Mouse (Mus musculus): ENCODE results near the gene Grik3. TPM values are rescaled to one million over a fixed set of nuclear protein-coding genes. Genes with fewer than 3 reads are reported as not detected.

Grik3 gene
- polyA plus RNA-seq, 1 experiment from 2014 or later: 0.62 TPM

- no peak overlapping the region for H3K9ac ChIP-seq
- H3K36me3 ChIP-seq: no peaks in the 10 kb centered on the region
- peaks cover 19% of the 10 kb centered on the region for H3K4me1 ChIP-seq
- H3K4me2 ChIP-seq: no peak overlapping the region
- H3K27ac ChIP-seq: no peak overlapping the region
- 29% methylated on average over 8 of the region's 8 CpGs for WGBS
- H3K4me3 ChIP-seq: no peak overlapping the region
- no peaks in the 10 kb centered on the region for H3K9me3 ChIP-seq
- ATAC-seq (ENCODE audit: insufficient number of reproducible peaks, insufficient read depth, low FRiP score, low TSS enrichment, low read depth): no peak
- peaks cover 99% of the 10 kb centered on the region for H3K27me3 ChIP-seq
Observed at GRCm38 (mm10) chr4:125495477-125495876, 5.0 kb downstream of the Grik3 start.

DNA sequence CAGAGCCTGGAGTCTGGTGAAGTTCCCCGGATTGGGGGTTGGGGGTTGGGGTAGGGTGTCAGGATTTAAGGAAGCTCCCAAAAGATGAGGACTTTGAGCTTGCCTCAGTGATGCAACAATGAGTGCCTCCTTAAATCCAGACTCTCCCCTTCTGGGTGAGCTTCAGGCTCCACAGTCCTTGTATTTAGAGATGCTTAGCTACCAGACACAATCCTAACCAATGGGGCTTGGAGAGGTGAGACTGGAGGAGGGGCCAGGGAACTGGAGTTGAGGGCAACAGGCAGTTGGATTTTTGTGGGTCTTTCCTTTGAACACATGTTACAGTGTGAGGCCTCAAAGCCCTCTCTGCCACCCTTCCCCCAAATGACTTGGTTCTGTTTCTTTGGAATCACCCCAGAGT is 6.5 kb downstream of the Grik3 start:
- WGBS: 3% methylated on average over 1 of the region's 1 CpGs
- no peak overlapping the region for H3K4me2 ChIP-seq
- no peaks in the 10 kb centered on the region for H3K9me3 ChIP-seq
- peaks cover 3% of the 10 kb centered on the region for H3K4me1 ChIP-seq
- no peak for ATAC-seq (ENCODE audit: insufficient number of reproducible peaks, insufficient read depth, low FRiP score, low TSS enrichment, low read depth)
- H3K27ac ChIP-seq: no peak overlapping the region
- peaks cover 97% of the 10 kb centered on the region for H3K27me3 ChIP-seq
- H3K9ac ChIP-seq: no peak overlapping the region
- H3K36me3 ChIP-seq: no peaks in the 10 kb centered on the region
- H3K4me3 ChIP-seq: no peak overlapping the region

- Histone ChIP-seq H3K4me3 (no peak overlapping the region), H3K36me3 (no peaks in the 10 kb centered on the region), H3K9me3 (no peaks in the 10 kb centered on the region), H3K4me2 (no peak overlapping the region), H3K27ac (no peak overlapping the region), H3K4me1 (no peaks in the 10 kb centered on the region), H3K27me3 (peaks cover 93% of the 10 kb centered on the region), H3K9ac (no peak overlapping the region)
- WGBS: 30% methylated on average over 7 of the region's 7 CpGs
- ATAC-seq (ENCODE audit: insufficient number of reproducible peaks, insufficient read depth, low FRiP score, low TSS enrichment, low read depth): no peak
Observed at GRCm38 (mm10) chr4:125497471-125497870, 7.0 kb downstream of the Grik3 start.

DNA sequence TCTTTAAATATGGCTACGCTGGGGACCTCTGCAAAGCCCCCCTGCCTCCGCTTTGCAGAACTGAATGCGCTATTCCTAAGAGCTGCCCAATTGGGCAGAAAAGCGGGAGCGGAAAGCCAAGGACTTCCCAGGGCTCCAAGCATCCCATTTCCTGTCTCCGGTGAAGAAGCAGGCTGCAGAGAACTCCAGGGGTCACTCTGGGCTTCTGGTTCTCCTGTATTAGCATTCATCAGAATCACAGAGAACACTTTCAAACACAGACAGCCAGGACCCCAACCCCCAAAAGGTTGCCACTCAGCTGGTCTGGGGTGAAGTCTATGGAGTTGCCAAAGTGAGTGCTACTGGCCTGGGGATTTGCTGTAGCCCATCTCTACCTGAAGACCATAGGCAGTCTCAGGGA is 8.4 kb downstream of the Grik3 start:
- no peaks in the 10 kb centered on the region for H3K36me3 ChIP-seq
- no peak overlapping the region for H3K27ac ChIP-seq
- peaks cover 79% of the 10 kb centered on the region for H3K27me3 ChIP-seq
- no peaks in the 10 kb centered on the region for H3K4me1 ChIP-seq
- no peak for ATAC-seq (ENCODE audit: insufficient number of reproducible peaks, insufficient read depth, low FRiP score, low TSS enrichment, low read depth)
- no peaks in the 10 kb centered on the region for H3K9me3 ChIP-seq
- H3K4me2 ChIP-seq: no peak overlapping the region
- WGBS: 10% methylated on average over 6 of the region's 6 CpGs
- no peak overlapping the region for H3K4me3 ChIP-seq
- no peak overlapping the region for H3K9ac ChIP-seq

DNA sequence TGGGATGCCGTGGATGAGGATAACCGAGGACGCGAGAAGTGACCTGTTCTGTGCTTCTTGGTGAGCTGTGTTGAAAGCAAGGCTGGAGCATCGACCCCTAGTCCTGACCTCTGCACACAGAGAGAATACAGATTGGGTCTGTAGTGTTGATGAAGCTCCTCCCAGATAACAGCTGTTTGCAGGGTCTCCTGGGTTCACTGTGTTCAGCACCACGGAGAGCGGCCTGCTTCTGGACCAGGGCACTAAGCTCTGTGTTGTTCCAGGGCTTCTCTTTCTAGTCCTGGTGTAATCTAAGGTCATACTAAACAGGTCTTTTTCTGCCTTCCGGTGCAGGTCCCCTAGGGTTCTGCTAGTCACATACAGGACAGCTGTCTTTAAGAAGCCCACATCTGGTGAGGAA is 12.4 kb downstream of the Grik3 start:
- H3K9ac ChIP-seq: no peak overlapping the region
- no peak overlapping the region for H3K4me2 ChIP-seq
- ATAC-seq (ENCODE audit: insufficient number of reproducible peaks, insufficient read depth, low FRiP score, low TSS enrichment, low read depth): no peak
- WGBS: 55% methylated on average over 8 of the region's 8 CpGs
- peaks cover 49% of the 10 kb centered on the region for H3K27me3 ChIP-seq
- H3K4me3 ChIP-seq: no peak overlapping the region
- no peaks in the 10 kb centered on the region for H3K4me1 ChIP-seq
- H3K36me3 ChIP-seq: no peaks in the 10 kb centered on the region
- no peaks in the 10 kb centered on the region for H3K9me3 ChIP-seq
- no peak overlapping the region for H3K27ac ChIP-seq

DNA sequence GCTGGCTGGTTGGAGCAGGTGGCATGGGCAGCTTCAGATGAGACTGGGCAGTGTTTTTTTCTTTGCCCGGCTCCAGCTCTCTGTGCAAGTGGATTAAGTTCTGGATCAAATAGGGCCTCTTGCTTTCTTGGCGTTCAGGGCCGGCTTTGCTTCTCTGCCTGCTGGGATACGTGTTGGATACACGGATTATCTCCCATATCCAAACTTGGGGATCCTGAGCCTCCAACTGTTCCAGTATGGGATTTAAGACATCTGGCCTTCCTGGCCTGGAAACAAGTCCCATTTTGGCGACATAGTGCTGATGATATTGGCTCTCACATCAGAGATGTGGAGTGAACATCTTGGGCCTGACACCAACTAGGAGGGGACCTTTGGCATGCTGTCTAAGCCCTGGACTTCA is 21.9 kb downstream of the Grik3 start:
- no peak overlapping the region for H3K27ac ChIP-seq
- WGBS: 77% methylated on average over 6 of the region's 6 CpGs
- H3K9me3 ChIP-seq: no peaks in the 10 kb centered on the region
- peaks cover 4% of the 10 kb centered on the region for H3K4me1 ChIP-seq
- no peaks in the 10 kb centered on the region for H3K36me3 ChIP-seq
- H3K9ac ChIP-seq: no peak overlapping the region
- no peak overlapping the region for H3K4me3 ChIP-seq
- no peak overlapping the region for H3K4me2 ChIP-seq
- H3K27me3 ChIP-seq: peaks cover 30% of the 10 kb centered on the region
- ATAC-seq (ENCODE audit: insufficient number of reproducible peaks, insufficient read depth, low FRiP score, low TSS enrichment, low read depth): no peak

DNA sequence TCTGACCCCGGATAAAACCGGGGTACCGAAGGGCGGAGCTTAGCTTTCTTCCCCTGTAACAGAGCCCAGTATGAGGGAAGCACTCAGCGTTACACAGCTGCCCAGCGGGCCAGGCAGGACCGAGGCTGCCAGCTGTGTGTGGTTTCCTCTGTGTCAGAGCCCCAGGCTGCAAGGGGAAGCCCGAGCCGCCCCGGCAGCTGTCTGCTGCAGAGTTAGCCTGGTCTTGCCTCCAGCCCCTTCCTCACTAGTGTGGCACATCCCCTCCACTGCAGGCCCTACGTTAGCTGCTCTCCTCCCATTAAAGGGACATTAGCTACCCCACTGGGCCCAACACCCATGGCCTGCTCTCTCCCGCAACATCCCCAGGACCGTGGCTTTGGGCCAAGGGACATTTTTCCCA is 25.1 kb downstream of the Grik3 start:
- Histone ChIP-seq H3K27me3 (peaks cover 13% of the 10 kb centered on the region; the same call in 1 of the 2 replicates), H3K4me1 (peaks cover 4% of the 10 kb centered on the region), H3K9ac (no peak overlapping the region), H3K9me3 (no peaks in the 10 kb centered on the region), H3K4me3 (no peak overlapping the region), H3K4me2 (no peak overlapping the region), H3K36me3 (no peaks in the 10 kb centered on the region), H3K27ac (no peak overlapping the region)
- no peak for ATAC-seq (ENCODE audit: insufficient number of reproducible peaks, insufficient read depth, low FRiP score, low TSS enrichment, low read depth)
- WGBS: 33% methylated on average over 13 of the region's 13 CpGs

DNA sequence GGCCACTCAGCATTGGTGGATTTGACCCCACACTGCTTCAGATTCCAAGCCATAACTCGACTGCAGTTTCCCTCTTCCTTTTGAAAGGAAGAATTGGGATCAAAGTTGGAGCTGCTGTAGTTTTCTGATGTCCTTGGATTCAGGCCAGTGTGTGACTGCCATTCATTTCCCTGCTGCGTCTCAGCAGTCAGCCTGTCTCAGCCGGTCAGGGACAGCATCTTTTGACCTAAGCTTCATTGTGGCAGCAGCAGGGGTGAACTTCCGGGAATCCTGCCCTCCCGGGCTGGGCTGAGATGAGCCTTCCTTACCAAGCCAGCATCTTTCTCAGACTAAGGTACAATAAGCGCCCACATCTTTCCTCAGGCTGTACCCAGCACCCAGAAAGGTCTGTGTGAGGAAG is 26.1 kb downstream of the Grik3 start:
- WGBS: 49% methylated on average over 6 of the region's 6 CpGs
- no peak overlapping the region for H3K4me3 ChIP-seq
- H3K27ac ChIP-seq: no peak overlapping the region
- no peaks in the 10 kb centered on the region for H3K36me3 ChIP-seq
- H3K9me3 ChIP-seq: no peaks in the 10 kb centered on the region
- H3K4me2 ChIP-seq: no peak overlapping the region
- H3K9ac ChIP-seq: no peak overlapping the region
- ATAC-seq (ENCODE audit: insufficient number of reproducible peaks, insufficient read depth, low FRiP score, low TSS enrichment, low read depth): no peak
- peaks cover 10% of the 10 kb centered on the region; the same call in 1 of the 2 replicates for H3K27me3 ChIP-seq
- H3K4me1 ChIP-seq: peaks cover 4% of the 10 kb centered on the region; the same call in 1 of the 2 replicates

- Histone ChIP-seq H3K27me3 (peaks cover 7% of the 10 kb centered on the region; the same call in 1 of the 2 replicates), H3K4me2 (no peak overlapping the region), H3K9ac (no peak overlapping the region), H3K4me1 (peaks cover 4% of the 10 kb centered on the region; the same call in 1 of the 2 replicates), H3K36me3 (no peaks in the 10 kb centered on the region), H3K27ac (no peak overlapping the region), H3K9me3 (no peaks in the 10 kb centered on the region), H3K4me3 (no peak overlapping the region)
- 74% methylated on average over 5 of the region's 5 CpGs for WGBS
- no peak for ATAC-seq (ENCODE audit: insufficient number of reproducible peaks, insufficient read depth, low FRiP score, low TSS enrichment, low read depth)
Observed at GRCm38 (mm10) chr4:125518861-125519260, 28.4 kb downstream of the Grik3 start.

DNA sequence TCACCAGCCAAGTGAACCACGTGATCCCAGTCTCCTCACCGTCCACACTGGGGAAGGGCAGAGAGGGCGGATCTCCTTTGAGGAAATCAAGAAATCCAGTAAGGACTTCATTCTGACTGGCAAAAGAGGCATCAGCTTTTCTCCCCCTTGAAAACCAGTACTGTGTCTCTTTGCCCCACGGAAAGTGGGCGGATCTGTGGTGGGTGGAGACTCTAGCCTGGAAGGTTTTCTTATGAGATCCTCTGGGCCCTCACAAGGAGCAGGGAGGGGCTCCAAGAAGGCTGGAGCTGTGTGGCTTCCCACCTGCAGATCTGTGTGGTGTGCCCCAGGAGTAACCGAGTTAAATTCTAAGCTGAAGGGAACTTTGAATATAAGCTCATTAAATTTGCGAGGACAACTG is 32.4 kb downstream of the Grik3 start:
- Histone ChIP-seq H3K4me3 (no peak overlapping the region), H3K27me3 (no peaks in the 10 kb centered on the region), H3K9me3 (no peaks in the 10 kb centered on the region), H3K27ac (no peak overlapping the region), H3K36me3 (no peaks in the 10 kb centered on the region), H3K4me2 (no peak overlapping the region), H3K4me1 (0 out of 2 replicates have a peak, but pooled peaks cover 3% of the 10 kb centered on the region), H3K9ac (no peak overlapping the region)
- no peak for ATAC-seq (ENCODE audit: insufficient number of reproducible peaks, insufficient read depth, low FRiP score, low TSS enrichment, low read depth)
- 55% methylated on average over 7 of the region's 7 CpGs for WGBS

GRCm38 (mm10) chr4:125525266-125525665 is 34.8 kb downstream of the Grik3 start:
- H3K4me3 ChIP-seq: no peak overlapping the region
- no peaks in the 10 kb centered on the region for H3K36me3 ChIP-seq
- H3K9ac ChIP-seq: no peak overlapping the region
- no peak for ATAC-seq (ENCODE audit: insufficient number of reproducible peaks, insufficient read depth, low FRiP score, low TSS enrichment, low read depth)
- H3K27ac ChIP-seq: no peak overlapping the region
- H3K27me3 ChIP-seq: no peaks in the 10 kb centered on the region
- H3K4me1 ChIP-seq: 0 out of 2 replicates have a peak, but pooled peaks cover 3% of the 10 kb centered on the region
- H3K9me3 ChIP-seq: no peaks in the 10 kb centered on the region
- WGBS: 81% methylated on average over 4 of the region's 4 CpGs
- no peak overlapping the region for H3K4me2 ChIP-seq

- 28% methylated on average over 5 of the region's 5 CpGs for WGBS
- Histone ChIP-seq H3K27ac (no peak overlapping the region), H3K36me3 (no peaks in the 10 kb centered on the region), H3K4me2 (no peak overlapping the region), H3K27me3 (no peaks in the 10 kb centered on the region), H3K4me1 (0 out of 2 replicates have a peak, but pooled peaks cover 3% of the 10 kb centered on the region), H3K9ac (no peak overlapping the region), H3K4me3 (no peak overlapping the region), H3K9me3 (no peaks in the 10 kb centered on the region)
- ATAC-seq (ENCODE audit: insufficient number of reproducible peaks, insufficient read depth, low FRiP score, low TSS enrichment, low read depth): no peak
Observed at GRCm38 (mm10) chr4:125526425-125526824, 35.9 kb downstream of the Grik3 start.

DNA sequence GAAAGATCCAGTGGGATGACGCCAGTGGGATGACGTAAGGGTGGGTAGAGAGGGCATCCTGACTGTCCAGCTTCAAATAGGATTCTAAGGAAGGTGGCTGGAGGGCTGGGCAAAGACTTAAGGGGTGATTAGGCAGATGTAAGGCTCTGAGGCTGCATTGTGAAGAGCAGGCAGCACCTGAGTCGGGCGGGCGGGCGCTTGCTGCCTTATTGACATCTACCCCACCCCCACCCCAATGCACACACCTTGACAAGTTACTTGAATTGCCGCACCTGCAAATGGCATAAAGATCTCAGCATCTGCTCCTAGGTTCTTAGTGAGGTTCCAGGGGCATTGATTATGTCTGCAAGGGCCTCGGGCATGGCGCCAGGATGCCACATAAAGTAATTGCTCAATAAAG is 43.5 kb downstream of the Grik3 start:
- no peaks in the 10 kb centered on the region for H3K4me1 ChIP-seq
- peaks cover 47% of the 10 kb centered on the region for H3K27me3 ChIP-seq
- ATAC-seq (ENCODE audit: insufficient number of reproducible peaks, insufficient read depth, low FRiP score, low TSS enrichment, low read depth): no peak
- no peaks in the 10 kb centered on the region for H3K9me3 ChIP-seq
- H3K4me3 ChIP-seq: no peak overlapping the region
- H3K4me2 ChIP-seq: no peak overlapping the region
- WGBS: 40% methylated on average over 9 of the region's 9 CpGs
- H3K27ac ChIP-seq: no peak overlapping the region
- no peaks in the 10 kb centered on the region for H3K36me3 ChIP-seq
- H3K9ac ChIP-seq: no peak overlapping the region

Data from embryonic facial prominence, embryonic 13.5 days (tissue).